Mouse (Mus musculus) cerebellum, adult 2 months (tissue): Measurements from ENCODE around the gene Tssk6.
A peak's percentile ranks its signal among the peaks of the same experiment; 100 is the strongest.

Source experiments
- CTCF ChIP-seq: fragments of 200-500 bp; IDR thresholded peaks from 2 replicates; pipeline ENCODE4 v1.5.1; 2011; ENCODE audit warnings: low read depth, mild to moderate bottlenecking, control low read depth, low read length, moderate library complexity, borderline replicate concordance; ENCODE audit not compliant: insufficient read depth
- POLR2A ChIP-seq: fragments of 200-500 bp; IDR thresholded peaks from 2 replicates; pipeline ENCODE4 v1.6.1; 2011; ENCODE audit warnings: low read length, control low read depth, borderline replicate concordance; ENCODE audit not compliant: insufficient read depth

GRCm38 (mm10) chr8:69890813-69891241, 11.2 kb upstream of the Tssk6 start:
- TF ChIP-seq POLR2A: no peak
- peak; percentile 58 for TF ChIP-seq CTCF
